Mouse (Mus musculus) telencephalon, adult 2 months (tissue): ENCODE data around the gene 6330409D20Rik.

Experiments used
- DNase-seq: peaks from one replicate; pipeline ENCODE4 v3.0.0-alpha.2; 2011; ENCODE audit warnings: low read depth, low spot score

Gene 6330409D20Rik

DNA sequence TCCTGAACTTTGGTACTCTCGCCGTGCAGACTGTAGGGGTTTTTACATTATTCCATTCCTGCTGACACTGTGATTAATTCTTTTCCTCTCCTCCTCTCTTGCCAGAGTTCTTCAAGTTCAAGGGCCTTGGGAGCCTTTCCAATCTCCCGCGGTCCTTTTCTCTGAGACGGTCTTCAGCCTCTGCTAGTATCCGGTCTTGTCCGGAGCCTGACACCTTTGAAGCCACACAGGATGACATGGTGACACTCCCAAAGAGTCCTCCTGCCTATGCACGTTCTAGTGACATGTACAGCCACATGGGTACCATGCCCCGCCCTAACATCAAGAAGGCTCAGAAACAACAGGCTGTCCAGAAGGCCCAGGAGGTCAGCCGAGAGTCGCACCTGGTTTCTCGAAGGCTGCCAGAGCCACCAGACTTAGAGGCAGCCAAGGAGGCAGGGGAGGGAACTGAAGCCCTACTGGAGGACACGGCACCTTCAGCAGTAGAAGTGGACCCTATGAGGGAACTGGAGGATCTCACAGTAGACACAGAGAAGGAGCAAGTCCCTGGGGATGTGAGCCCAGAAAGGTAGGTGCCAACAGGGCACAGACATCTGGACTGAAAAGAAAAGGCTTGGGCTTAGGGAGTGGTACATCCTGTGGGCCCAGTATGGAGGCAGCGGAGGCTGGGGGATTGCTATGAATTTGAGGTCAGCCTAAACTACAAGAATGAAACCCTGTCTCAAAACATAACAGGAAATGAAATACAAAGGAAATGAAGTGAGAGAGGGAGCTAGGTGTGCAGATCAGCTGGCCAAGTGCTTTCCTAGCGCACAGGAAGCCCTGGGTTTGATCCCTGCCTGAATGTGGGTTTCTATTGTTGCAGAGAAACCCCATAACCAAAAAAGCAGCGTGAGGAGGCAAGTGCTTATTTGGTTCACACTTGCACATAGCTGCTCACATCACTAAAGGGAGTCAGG is 15.7 kb downstream of the 6330409D20Rik start:
- no peak for DNase-seq

DNA sequence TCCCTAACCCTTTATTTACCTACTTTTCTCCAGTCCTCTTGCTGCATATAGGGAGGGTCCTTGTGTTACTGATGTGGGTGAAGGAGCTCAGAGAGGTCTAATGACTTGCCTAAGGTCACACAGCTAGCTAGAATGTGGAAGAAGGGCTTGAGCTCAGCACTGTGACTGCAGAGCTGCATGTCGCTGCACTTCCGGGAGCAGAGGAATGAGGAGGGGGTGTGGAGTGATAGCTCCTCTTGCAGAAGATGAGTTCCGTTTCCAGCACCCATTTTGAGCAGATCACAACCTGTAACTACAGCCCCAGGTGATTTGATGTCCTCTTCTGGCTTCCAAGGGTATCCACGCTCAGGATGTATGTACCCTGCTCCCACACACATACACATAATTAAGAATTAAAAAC is 16.7 kb downstream of the 6330409D20Rik start:
- no peak for DNase-seq

DNA sequence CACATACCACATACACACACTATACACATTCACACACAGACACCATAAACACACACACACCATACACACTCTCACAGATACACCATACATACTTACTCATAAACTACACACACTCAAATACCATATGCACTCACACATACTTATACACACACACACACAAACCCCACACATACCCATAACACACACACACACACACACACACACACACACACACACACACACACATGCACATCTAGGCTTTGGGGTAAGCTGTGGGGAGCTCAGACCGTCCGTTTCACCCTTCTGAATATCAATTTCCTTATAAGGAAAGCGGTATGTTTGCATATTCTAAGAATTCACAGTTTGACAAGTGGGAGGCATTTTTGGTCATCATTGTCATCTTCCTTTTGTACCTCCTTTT is 18.2 kb downstream of the 6330409D20Rik start:
- no peak for DNase-seq

DNA sequence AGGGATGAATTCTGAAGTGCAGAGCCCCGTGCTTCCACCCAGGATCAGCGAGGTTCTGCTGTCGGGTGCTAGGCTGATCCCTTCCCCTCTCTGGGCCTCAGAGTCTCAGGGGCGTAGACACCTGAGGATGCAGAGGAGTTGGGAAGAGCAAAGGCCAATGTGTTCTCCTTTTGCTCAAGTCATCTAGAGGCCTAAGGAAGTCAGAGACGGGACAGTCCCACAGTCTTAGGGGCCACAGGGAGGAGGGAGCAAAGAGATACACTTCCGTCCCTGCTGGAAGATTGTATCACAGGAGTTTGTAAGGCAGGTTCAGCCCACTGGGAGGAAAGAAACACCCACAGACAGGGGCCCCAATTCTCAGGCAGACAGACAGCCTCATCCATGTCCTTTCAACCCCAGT is 18.8 kb downstream of the 6330409D20Rik start:
- DNase-seq: no peak

DNA sequence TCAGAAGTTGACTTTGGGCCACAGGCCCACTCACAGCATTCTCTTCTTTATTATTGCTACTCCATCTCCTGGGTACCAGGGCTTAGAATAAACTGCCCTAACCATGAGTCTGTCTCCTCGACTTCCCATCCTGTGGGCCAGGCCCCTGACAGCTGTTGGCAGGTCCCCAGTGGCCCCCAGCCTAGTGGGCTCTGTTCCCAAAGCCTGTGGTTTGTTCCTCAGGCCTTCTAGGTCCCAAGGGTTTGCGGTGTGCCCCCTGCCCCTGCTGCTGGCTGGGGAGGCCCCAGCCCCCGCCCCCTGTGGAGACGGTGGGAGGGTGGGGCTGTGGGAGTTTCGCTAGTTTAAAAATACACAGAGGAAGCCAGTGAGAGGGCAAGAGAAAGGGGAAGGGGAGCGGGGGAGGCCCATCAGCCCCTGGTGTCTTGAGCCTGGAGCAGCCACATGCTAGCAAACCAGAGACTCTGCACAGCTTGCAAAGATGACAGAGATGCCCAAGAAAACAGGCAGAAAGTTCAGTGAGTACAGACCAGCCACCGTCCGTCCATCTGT is 20.1 kb downstream of the 6330409D20Rik start, which contains the start of gene Sh2d3c:
Gene Sh2d3c (plus strand): TSS at position 375 of the 549 bp plus-strand sequence.
- no peak for DNase-seq

DNA sequence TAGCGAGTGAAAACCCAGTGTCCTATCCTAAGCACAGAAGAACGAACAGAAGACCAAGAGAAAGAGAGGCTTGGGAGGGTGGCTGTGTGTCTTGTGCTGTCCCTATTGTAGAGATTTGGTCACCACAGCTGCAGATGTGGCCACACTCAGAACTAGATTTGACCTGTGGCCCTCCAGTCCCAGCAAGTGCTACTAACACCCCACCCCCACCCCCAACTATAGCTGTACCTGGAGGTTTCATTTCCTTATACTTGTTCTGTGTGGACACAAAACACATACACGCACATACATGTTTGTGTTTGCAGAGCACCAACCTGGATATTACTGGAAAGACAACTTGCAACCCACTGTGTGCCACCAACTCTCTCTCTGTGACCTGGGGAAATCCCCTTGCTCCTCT is 20.8 kb downstream of the 6330409D20Rik start:
- no peak for DNase-seq

DNA sequence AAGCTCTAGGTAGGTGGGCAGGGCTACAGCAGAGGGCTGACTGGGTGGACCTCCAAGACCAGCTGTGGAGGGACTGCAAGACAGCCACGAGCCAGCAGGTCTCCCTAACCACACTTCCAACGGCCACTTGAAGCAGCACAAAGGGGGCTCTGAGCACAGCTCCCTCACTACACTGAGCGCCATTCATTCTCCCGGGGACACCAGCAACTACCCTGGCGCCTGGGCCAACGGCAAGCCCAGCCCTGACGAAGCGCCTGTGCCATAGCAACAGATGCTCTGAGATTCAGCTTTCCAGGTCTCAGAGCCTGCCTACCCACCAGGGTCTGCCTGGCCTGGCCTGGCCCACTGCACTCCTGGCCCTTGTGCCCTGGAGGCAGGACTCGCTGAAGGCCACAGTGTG is 22.1 kb downstream of the 6330409D20Rik start:
- DNase-seq: no peak

DNA sequence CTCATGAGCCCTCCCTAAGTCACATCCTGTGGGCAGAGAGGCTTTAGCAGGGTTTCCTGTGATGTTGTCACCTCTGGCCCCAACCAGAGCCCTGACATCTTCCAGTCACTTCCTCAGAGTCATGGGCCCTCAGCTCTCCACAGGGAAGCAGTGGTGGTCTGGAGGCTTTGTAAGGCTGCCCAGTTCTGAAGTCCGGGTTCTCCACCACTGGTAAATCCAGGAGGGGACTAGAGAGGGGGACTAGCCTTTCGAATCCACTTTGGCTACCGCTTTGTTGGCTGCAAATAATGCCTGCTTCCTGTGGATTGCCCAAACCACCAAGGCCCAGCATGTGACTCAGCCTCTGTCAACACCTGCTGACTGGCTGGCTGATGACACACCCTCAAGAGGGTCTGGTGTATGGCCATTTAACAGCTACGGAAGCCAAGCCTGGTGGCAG is 25.8 kb downstream of the 6330409D20Rik start:
- no peak for DNase-seq

DNA sequence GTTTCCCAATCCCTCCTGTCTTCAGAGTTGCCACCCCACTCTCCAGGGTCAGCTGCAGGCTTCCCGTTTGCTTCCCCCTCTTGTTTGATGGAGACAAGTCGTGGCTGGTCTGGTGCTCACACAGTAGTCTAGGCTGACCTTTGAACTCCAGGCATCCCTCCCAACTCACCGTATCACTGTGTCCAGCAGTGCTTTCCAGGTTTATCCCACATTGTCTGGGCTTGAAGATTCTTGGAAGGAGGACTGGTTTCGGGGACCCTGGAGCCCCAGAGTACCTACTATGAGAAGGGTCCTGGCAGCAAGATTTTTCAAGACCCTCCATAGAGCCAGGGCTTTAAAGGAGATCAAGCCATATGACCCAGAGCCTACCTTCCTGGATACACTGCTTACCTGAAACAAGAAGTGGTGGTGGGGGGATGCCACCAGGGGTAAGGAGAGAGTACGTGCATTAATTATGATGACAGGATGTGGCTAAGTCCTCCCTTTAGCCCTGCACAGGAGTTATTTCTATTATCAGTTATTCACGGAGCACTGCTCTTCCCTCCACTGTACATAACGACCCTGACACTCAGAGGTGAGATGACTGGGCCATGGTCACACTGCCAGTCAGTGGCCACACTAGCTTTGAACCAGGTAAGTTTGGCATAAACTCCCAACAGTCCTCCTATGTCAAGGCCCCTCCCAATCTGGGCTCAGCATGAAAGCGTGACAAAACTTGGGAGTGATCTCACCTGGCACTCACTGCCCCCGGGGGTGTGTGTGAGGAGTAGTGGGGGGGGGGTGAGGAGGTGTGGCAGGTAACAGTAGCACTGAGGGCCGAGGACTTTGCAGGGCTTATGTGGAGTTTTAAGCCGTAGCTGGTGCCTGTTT is 26.5 kb downstream of the 6330409D20Rik start:
- DNase-seq: no peak

DNA sequence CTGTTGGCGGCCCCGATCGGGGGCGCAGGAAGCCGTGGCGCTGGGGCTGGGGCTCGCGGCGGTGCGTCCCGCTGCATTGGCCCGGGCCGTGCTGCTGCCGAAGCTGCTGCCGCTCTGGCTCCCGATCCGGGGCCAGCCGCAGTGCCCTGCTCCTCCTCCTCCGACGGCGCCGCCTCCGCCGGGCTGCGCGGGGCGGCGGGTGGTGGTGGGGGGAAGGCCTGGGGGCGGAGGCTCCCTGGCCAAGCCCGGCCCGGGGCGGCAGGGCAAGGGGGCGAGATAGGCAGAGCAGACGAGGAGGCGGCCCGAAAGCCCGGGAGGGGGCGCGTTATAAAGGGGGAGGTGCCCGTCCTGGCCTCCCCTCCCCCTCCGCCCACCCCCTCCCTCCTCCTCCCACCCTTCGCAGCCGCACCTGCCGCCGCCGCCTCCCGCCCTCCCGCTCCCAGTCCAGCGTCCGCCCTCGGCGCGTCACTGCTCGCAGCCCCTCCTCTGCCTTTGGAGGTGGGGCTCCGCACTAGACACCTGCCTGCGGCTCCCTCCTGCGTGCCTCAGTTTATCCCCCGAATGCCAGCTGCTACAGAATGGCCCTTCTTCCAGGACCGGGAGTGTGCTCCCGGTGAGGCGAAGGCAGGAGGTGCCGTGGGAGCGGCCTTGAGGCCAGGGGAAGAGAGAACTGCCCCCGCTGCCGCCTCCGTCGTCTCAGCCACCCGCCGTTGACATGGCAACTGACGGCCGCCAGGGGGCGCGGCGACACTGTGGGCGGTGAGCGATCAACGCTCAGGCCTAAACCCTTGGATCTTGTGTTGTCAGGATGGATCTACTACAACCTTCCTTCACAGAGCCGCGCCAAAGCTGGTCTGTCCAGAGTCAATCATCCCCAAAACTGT is 27.6 kb downstream of the 6330409D20Rik start, which contains the start of gene Cdk9:
Gene Cdk9 (minus strand): TSS at position 143 of the 884 bp plus-strand sequence.
- DNase-seq: peak; percentile 73

DNA sequence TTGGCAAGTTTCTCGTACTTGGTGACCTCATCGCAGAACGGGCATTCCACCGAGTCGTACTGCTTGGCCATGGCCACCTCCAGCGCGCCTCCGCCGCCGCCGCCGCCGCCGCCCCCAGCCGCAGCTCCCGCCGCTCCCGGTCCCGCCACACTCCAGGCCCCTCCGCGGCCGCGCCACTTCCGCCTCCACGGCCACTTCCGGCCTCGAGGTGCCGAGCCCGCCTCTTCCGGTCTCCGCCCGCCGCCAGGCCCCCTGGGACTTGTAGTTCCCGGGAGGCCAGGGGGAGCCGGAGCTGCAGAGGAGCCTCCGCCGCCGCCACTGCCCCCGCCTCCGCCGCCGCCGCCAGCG is 28.3 kb downstream of the 6330409D20Rik start:
- DNase-seq: peak; percentile 75

DNA sequence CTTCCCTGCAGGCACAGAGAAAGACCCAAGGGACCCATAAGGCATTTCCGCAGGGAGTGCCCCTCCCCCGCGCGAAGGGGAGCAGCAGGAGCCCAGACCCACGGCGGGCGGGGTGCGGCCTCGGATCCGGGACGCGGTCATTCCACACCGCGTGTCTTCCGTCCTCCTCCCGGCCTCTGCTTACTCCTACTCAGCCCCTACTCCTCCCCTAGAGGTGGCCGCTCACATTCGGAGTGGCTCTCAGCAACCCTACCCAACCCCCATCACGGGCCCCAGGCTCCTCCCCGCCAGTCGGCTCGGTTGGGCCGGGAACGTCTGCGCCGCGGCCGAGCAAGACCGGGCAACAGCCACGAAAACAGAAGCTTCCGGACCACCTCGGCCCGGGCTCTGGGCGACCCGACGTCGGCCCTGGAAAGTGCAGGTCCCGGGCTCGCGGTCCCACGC is 28.7 kb downstream of the 6330409D20Rik start:
- no peak for DNase-seq

DNA sequence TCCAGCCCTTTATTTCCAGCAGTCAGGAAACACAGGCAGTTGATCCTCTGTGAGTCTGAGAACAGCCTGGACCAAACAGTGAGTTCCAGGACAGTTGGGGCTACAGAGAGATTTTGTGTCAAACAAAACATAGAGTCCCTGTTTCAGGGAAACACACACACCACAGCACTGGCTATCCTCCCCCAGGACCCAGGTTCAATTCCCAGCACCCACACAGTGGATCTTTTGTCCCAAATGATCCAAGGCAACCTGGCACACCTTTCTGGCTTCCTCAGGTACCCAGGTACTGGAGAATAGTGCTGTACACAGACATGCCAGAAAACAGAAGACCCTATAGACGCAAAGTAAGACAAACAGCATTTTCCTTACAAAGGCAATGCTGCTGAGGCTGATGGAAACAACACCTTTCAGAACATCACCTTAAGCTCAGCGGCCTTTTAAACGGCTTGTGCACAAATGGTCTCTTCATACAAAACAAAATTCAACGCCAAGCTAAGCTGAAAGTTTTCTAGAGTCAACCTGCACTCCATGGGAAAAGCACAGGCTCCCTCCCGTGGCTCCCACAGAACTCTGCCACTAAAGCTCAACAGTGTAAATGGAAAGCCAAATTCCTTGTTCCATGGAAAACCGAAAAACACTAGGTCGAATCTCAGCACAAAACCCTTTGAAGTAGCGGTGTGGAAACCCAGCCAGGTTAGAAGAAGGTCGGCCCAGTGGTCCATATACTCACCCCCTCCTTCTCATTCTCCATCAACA is 29.3 kb downstream of the 6330409D20Rik start:
- no peak for DNase-seq

DNA sequence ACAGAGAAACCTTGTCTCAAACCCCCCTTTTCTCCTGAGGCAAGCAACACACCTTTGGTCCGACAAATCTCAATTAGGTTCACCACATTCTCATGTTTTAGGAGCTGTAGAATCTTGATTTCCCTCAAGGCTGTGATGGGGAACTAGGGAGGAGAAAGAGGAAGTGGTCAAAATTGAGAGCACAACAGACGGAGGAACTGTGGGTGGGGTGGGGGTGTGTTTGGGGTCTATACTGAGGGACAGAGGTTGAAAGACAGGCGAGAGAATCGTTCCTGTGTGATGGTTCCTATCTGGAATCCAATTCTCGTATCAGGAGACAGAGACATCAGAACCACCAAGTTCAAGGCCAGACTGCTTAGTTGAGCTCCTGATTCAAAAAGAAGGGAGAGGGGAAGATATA is 30.4 kb downstream of the 6330409D20Rik start:
- DNase-seq: no peak

DNA sequence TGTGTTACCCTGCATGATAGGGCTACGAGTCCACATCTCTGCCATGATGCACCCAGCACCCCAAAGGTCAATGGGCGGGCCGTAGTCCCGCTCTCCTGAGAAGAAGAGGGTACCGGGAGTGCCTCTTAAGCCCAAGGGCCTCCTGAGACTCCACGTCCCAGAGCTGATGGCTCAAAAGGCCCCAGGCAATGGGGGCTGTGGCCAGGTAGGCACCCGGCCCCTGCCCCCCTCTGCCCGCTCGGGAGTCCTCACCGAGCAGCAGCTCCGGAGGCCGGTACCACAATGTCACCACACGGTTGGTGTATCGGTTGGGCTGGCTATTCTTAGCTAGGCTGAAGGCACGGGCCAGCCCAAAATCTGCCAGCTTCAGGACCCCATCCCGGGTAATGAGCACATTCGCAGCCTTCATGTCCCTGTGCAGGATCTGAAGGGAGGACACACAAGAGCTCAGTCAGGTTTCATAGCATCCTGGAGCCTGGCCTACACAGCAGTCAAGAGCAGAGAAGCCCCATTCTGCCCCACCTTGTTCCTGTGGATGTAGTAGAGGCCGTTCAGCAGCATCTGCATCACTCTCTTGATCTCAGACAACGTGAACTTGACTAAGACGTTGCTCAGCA is 31.2 kb downstream of the 6330409D20Rik start:
- no peak for DNase-seq

DNA sequence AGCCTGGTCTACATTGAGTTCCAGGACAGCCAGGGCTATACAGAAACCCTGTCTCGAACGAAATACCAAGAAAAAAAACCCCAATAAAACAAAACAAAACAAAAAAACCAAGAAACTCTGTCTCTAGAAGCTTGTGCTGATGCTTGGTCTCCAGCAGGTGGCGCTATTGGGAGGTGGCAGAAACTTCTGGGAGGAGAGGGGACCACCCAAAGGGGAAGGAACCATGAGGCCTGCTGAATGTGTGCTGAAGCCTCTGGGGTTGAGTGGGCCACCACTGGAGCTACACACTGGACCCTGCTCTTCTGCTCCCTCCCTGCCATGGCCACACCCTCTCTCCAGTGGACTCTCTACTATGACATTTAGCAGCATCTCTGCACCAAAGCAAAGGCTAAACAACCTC is 32.2 kb downstream of the 6330409D20Rik start:
- DNase-seq: no peak

DNA sequence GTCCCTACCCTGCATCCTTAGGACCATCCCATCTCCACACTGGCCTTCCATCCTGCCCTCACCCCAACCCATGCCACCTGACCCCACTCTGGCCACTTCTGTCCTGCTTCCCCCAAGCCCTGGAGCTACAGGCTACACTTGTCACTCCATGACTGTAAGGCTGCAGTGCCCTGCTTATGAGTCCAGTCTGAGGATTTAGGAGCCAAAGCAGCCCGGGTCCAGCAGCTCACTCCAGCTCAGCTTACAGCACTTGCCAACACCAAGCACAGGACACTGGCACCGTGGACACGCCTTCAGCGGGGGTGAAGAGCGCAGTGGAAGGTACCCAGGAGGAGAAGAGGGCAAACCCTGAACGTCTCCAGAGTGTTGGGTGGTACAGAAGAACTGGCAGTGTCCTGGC is 33.8 kb downstream of the 6330409D20Rik start:
- DNase-seq: no peak

DNA sequence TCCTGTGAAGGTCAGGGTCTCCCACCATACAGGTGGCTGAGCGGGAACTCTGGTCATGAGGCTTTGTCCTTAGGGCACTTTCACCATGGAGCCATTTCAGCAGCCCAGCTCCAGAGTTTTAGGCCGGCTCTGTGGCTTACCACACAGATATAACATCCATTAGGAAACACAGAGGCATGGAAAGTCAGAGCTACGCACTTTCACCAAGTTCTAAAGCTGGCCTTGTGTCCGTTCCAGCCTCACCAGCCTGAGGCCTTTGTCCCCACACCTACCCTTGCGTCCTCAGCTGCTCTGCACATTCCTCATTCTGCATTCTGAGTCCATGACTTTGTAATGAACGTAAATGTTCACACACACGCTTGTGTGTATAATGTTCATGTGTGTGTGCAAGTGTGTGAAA is 35.8 kb downstream of the 6330409D20Rik start:
- DNase-seq: no peak

DNA sequence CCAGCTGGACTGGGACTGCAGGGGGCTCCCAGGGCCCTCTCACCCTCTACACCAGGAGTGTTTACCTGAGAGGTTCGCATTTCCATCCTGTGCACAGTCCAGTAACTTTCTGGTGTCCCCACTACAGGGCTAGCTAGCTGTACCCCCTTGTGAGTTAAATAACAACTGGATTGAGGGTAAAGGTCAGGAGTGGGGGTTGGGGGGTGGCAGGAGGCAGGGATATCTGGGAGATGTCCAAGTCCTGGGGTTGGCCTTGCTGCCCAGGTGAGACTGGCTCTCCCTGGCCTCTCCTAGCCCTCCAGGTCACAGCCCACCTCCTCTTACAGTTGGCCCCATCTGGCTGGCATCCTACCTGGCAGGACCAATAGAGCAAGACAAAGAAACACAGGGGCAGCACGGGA is 36.8 kb downstream of the 6330409D20Rik start, which contains the start of gene Fpgs:
Gene Fpgs (minus strand): TSS at position 125 of the 401 bp plus-strand sequence.
- DNase-seq: no peak

DNA sequence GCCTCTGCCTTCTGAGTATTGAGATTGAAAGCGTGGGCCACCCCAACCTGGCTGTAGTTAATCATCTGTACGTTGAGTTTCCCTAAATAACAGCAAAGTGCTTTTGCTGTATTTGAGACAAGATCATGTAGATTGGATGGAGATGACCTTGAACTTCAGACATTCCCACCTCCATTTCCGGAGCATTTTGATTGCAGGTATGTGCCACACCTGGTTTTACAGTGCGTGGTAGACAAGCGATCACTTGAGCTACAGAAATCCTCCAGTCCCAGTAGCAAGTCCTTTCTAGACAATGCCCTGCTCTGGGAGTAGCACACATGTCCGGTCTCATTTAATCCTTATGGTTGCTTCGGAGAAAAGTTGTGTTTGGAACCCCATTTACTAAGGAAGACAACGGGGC is 37.8 kb downstream of the 6330409D20Rik start:
- DNase-seq: no peak
